Mouse (Mus musculus) cerebellum, adult 11-12 months (tissue): ENCODE measurements at regions not wholly inside any gene's neighbourhood (a gene's known extent, or its start where the extent isn't known, plus 50 kb on each side); places are given as distances from the start of the nearest gene placed in this dataset.
A peak's percentile ranks its signal among the peaks of the same experiment; 100 is the strongest.

Experiments used
- DNase-seq: peaks from one replicate; pipeline ENCODE4 v3.0.0; 2022

DNA sequence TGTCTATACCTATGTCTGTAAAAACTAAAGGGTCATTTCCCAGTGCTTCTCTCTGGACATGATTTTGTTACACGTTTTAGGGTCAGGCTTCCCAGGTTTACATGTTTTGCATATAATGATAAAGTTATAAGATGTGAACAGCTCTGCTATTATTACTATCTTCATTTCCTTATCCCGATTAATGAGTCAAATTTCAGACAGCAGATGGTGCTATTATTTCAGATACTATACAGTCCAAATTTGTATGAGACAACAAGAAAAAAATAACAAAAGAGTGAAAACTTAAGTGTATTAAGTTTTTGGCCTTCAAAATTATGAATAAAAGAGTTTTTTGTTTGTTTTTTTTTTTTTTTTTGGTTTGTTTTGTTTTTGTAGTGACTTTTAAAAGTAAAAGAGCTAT is 922.9 kb upstream of the Ppp6c start:
- DNase-seq: no peak

DNA sequence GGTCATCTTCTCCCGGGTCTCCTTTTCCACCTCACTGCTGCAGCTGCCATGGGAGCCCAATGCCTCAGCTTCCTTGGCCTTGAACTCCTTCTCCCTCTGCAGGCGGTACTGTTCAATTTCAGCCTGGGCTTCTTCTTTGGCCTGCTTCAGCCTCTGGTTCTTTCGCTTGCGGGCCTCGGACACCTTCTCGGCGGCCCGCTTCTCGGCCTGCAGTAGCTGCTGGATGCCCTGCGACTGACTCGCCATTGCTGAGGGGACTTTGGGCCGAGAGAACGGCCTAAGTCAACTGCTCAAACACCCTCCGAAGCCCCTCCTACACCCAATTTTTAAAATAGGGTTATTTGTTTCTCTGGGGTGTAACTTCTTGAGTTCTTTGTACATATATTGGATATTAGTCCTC is 901.4 kb upstream of the Ppp6c start:
- DNase-seq: peak; percentile 24

DNA sequence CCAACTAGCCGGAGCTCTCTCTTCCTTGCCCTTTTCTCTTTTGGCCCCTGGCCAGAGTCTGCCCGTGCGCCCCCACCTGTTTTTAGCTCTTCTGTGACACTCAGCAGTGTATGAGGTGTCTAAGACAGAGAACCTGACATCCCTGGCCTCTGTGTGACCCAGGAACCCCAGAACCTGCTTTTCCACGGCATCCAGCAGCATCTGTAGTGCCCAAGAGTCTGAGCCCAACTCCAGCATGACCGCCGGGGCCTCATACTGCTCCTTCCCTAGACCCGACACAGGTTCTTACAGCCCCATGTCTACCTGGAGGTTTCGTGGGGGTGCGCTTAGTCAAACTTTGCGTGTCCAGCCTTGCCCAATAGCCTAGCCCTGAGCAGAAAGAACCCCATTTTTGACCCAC is 892.9 kb upstream of the Ppp6c start:
- no peak for DNase-seq

DNA sequence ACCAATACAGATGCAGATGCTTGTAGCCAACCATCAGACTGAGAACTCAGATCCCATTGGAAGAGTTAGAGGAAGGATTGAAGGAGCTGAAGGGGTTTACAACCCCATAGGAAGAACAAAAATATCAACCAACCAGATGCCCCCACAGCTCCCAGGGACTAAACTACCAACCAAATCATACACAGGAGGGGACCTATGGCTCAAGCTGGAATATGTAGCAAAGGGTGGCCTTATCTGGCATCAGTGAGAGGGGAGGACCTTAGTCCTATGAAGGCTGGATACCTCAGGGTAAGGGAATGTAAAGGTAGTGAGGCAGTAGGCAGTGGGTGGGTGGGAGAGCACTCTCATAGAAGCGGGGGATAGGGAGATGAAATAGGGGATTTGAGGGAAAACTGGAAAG is 888.2 kb upstream of the Ppp6c start:
- DNase-seq: no peak
